Mouse (Mus musculus) forebrain, embryonic 10.5 days (tissue): ENCODE data around the gene Matn4. TPM values are rescaled to one million over a fixed set of nuclear protein-coding genes. Genes with fewer than 3 reads are reported as not detected.

Experiments used
- DNase-seq: peaks from one replicate; pipeline ENCODE4 v3.0.0-alpha.2; 2017; ENCODE audit warnings: low spot score; ENCODE audit errors: extremely low spot score
- H3K27ac ChIP-seq: fragments of 300-500 bp; sonication (generic); 2 replicates; pipeline ENCODE4 v1.5.1; 2016; ENCODE audit warnings: mild to moderate bottlenecking
- H3K27me3 ChIP-seq: fragments of 300-500 bp; sonication (generic); 2 replicates; pipeline ENCODE4 v1.6.1; 2016; ENCODE audit warnings: mild to moderate bottlenecking; ENCODE audit not compliant: poor library complexity, severe bottlenecking
- H3K36me3 ChIP-seq: fragments of 300-500 bp; sonication (generic); replicated peaks from 2 replicates; pipeline ENCODE4 v1.6.1; 2016; ENCODE audit warnings: mild to moderate bottlenecking, moderate library complexity
- H3K4me1 ChIP-seq: fragments of 300-500 bp; sonication (generic); 2 replicates; pipeline ENCODE4 v1.6.1; 2016
- H3K4me3 ChIP-seq: fragments of 300-500 bp; sonication (generic); 2 replicates; pipeline ENCODE4 v1.5.1; 2016; ENCODE audit warnings: mild to moderate bottlenecking, moderate library complexity
- H3K9me3 ChIP-seq: fragments of 300-500 bp; sonication (generic); 2 replicates; pipeline ENCODE4 v1.6.1; 2016; ENCODE audit warnings: mild to moderate bottlenecking, moderate library complexity
- WGBS: fragments of 180-500 bp; shearing (Covaris S2); methylation state at CpG from one replicate; pipeline ENCODE4 v1.1.7; 2016; 5-methylcytosine and 5-hydroxymethylcytosine counted together
- polyA plus RNA-seq: library from polyadenylated mRNA; unstranded; fragments of >200 nt; fragmentation: Nextera tagmentation; extraction: Ambion mirVana; gene quantifications from 2 replicates; pipeline ENCODE4 v1.2.1, GENCODE M21; 2016

Matn4 gene
- polyA plus RNA-seq, 1 experiment from 2014 or later: not detected

DNA sequence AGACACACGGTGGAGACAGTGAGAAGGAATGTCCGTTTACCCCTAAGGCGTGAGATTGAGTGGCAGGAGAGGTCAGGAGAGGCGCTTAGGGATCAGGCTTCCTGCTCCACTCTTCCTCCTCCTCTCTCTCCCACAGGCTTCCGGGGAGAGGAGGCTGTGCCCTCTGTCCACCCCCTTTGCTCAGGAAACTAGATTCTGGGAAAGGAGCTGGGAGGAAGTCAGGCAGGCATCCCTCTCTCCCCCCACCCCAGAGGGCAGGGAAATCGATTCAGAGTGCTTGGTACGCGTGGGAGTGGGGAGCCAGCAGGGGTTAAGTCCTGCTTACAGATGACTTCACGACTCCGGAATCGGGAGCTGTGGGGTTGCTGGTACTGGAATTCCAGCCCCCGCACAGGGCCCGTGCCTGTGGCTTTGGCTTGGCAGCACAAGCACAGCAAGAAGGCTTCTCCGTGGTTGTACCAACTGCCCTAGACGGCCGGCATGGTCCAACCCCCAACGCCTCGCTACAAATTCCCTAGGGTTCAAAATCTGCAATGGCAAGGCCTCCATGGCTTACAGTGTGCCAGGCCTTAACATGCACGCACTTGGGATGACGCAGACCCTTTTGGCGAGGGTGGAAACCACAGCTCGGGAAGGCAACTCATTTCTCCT, 27.7 kb upstream of the Matn4 start:
- H3K27ac ChIP-seq: peak overlapping the region; percentile 68; the same call in 1 of the 2 replicates
- H3K27me3 ChIP-seq: peaks cover 39% of the 10 kb centered on the region
- no peak overlapping the region for H3K4me3 ChIP-seq
- peaks cover 80% of the 10 kb centered on the region for H3K4me1 ChIP-seq
- WGBS: 37% methylated on average over 22 of the region's 22 CpGs
- no peaks in the 10 kb centered on the region for H3K9me3 ChIP-seq
- H3K36me3 ChIP-seq: peaks cover 13% of the 10 kb centered on the region
- DNase-seq: no peak

DNA sequence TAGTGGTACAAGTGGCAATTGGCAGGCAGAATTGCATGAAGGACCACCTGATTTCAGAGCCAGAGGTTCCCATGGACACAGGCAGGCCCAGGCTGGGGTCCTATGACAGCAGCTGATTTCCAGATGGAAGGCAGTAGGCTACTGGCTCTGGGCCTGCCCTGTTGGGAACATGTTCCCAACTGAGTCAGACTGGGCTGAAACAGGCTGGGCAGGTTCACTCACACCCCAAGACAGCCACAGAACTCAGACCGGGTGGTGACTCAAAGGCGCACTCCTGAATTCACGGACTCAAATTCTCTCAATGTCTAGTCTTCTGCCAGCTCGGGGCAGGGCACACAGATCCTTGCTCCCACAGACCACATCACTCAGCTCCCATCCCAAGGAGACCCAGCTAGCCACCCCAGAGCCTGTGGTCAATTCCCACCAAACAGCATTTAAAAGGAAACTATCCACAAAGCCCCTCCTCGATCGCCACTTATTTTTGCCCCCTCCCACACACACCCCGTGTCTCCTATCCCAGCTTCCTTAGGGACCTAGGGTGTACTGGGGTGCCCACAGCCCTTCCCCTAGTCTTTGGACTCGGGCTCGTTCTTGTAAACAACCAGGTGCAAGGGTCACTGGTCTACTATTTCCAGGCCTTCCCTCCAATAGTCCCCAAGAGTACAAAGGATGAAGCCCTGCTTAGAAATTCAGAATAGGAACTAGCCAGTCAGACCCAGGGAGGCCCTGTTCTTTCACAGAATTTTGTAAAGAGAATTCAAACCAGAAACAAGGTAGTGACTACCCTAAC, 26.9 kb upstream of the Matn4 start:
- peaks cover 13% of the 10 kb centered on the region for H3K36me3 ChIP-seq
- peak overlapping the region; percentile 68; the same call in 1 of the 2 replicates for H3K27ac ChIP-seq
- H3K27me3 ChIP-seq: peaks cover 39% of the 10 kb centered on the region
- no peaks in the 10 kb centered on the region for H3K9me3 ChIP-seq
- 65% methylated on average over 9 of the region's 9 CpGs for WGBS
- peaks cover 72% of the 10 kb centered on the region for H3K4me1 ChIP-seq
- DNase-seq: no peak
- H3K4me3 ChIP-seq: no peak overlapping the region

DNA sequence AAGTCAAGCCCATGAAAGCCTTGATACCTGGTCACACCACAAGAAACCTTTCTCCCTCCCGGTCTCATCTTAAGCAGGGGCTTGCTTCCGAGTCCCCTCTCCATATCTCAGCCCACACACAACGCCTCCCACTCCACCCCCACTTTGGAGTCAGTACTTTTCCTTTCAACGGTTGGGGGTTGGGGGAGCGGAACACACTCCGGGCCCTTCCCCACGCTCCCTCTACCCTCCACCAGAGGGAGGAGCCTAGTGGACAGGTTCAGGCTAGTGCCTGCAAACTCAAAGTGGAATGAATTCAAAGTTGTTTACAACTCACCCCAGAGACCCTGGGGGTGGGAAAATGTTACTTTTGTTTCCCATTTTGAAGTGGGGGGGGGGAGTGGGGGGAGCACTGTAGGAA, 25.7 kb upstream of the Matn4 start:
- WGBS: 10% methylated on average over 7 of the region's 7 CpGs
- DNase-seq: no peak

DNA sequence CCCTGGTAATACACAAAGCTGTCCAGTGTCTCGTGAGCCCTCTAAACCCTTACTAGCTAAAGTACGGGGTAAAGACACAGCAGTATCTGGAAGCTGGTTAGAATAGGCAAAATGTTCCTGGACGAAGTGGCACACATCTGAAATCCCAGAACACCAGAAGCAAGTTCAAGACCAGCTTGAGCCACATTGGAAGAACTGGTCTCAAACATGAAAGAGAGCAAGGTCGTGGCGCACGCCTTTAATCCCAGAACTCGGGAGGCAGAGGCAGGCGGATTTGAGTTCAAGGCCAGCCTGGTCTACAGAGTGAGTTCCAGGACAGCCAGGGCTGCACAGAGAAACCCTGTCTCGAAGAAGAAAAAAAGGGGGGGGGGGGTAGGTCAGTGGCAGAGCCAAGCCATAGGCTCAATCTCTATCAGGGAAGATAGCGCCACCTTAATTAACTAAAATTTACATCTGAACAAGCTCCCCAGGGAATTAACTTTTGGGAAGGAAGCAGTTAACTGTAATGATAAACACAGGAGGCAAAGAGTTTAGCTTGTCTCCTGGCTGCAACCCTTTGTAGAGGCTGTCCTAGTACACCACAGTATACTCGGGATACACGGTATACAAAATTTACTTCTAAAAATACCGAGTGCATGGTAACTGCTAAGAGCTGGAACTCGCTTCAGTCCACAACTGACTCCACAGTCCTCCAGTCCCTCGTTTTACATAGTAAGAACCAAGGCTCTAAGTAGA, 25.1 kb upstream of the Matn4 start:
- no peak overlapping the region for H3K4me3 ChIP-seq
- H3K27ac ChIP-seq: no peak overlapping the region
- peaks cover 13% of the 10 kb centered on the region for H3K36me3 ChIP-seq
- DNase-seq: no peak
- H3K9me3 ChIP-seq: no peaks in the 10 kb centered on the region
- H3K4me1 ChIP-seq: peaks cover 60% of the 10 kb centered on the region
- H3K27me3 ChIP-seq: peaks cover 39% of the 10 kb centered on the region
- WGBS: 43% methylated on average over 15 of the region's 15 CpGs

More for the DNA sequence above, 25.7 kb upstream of the Matn4 start:
- Histone ChIP-seq H3K27ac (no peak overlapping the region), H3K36me3 (peaks cover 13% of the 10 kb centered on the region), H3K4me3 (no peak overlapping the region), H3K4me1 (peaks cover 67% of the 10 kb centered on the region), H3K27me3 (peaks cover 39% of the 10 kb centered on the region), H3K9me3 (no peaks in the 10 kb centered on the region)

DNA sequence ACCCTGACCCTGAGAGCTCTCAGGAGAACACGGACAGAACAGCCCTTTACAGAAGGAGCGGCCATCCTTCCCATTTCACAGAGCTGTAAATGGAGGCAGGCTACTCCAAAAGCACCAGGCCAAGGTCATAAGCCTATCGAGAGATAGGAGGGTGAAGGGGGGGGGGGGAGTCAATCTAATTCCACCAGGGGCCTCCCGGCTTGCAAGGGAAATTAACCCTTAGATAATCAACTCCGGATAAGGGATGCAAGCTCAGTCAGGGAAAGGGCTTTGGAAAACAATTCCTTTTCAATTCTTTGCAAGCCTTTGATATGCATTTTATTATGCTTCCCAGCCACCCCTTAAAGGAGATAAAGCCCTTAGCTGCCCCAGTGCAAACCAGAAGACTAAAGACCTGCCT, 23.5 kb upstream of the Matn4 start:
- Histone ChIP-seq H3K27ac (no peak overlapping the region), H3K4me3 (no peak overlapping the region), H3K9me3 (no peaks in the 10 kb centered on the region), H3K4me1 (peaks cover 53% of the 10 kb centered on the region), H3K36me3 (peaks cover 23% of the 10 kb centered on the region), H3K27me3 (peaks cover 39% of the 10 kb centered on the region)
- WGBS: 42% methylated on average over 5 of the region's 5 CpGs
- DNase-seq: no peak

DNA sequence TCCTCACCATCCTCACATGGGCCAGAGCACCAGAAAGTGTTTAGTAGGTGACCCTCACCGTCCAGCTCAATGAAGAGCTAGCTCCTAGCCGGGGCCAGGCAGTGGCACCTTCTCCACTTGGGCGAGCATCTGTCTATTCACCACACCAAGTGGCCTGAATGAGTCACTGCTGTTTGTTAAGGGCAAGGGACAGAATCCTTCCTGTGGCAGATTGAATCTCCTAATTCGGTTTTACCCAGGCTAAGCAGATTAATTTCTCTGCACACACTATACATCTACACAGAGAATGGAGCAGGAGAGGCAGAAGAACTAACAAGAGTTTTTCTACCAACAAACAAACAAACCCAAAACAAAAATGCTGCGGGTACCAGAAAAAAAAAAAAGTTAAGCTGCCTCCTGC, 22.0 kb upstream of the Matn4 start:
- H3K27me3 ChIP-seq: peaks cover 37% of the 10 kb centered on the region
- peaks cover 24% of the 10 kb centered on the region for H3K36me3 ChIP-seq
- H3K4me3 ChIP-seq: no peak overlapping the region
- no peak overlapping the region for H3K27ac ChIP-seq
- no peak for DNase-seq
- 89% methylated on average over 5 of the region's 5 CpGs for WGBS
- no peaks in the 10 kb centered on the region for H3K9me3 ChIP-seq
- peaks cover 38% of the 10 kb centered on the region for H3K4me1 ChIP-seq

DNA sequence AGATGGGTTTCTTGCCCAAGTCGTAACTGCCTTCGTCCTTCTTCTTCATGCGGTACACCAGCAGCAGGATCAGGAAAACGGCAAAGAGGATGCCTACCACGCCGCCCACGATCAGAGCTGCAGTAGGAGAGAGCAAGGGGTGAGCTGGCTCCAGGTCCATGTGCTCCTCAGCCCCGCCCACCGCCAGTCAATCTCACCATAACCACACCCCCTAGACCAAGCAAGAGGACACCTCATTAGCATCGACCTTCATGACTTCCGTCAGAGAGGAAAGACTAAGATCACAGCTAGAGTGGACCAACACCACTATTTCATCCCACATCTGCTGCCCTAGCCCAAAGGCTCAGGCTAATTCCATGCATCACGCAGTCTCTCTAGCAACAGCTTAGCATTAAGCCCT, 21.2 kb upstream of the Matn4 start:
- no peak overlapping the region for H3K4me3 ChIP-seq
- 31% methylated on average over 12 of the region's 12 CpGs for WGBS
- peaks cover 29% of the 10 kb centered on the region for H3K27me3 ChIP-seq
- H3K36me3 ChIP-seq: peaks cover 24% of the 10 kb centered on the region
- DNase-seq: no peak
- peaks cover 30% of the 10 kb centered on the region for H3K4me1 ChIP-seq
- no peaks in the 10 kb centered on the region for H3K9me3 ChIP-seq
- no peak overlapping the region for H3K27ac ChIP-seq

DNA sequence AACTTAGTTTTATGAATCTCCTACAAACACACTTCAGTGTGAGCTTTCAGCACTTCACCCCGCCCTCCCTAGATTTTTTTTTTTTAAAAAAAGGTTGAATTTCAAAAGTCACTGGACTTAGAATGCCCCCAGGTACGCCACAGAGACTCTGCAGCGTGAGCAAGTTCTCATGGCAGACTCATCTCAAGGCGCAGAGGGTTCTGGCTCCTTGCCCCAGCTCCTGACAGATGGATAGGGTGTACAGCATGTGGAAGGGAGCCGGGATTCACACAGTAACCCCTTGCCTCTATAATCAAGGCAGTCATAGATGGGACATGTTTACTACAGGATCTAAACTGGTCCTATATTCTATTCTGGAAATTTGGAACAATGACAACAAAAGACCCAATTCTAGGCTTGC, 20.4 kb upstream of the Matn4 start:
- H3K4me3 ChIP-seq: no peak overlapping the region
- no peak overlapping the region for H3K27ac ChIP-seq
- peaks cover 23% of the 10 kb centered on the region for H3K4me1 ChIP-seq
- WGBS: 89% methylated on average over 5 of the region's 5 CpGs
- peaks cover 22% of the 10 kb centered on the region for H3K27me3 ChIP-seq
- H3K36me3 ChIP-seq: peaks cover 24% of the 10 kb centered on the region
- no peaks in the 10 kb centered on the region for H3K9me3 ChIP-seq
- no peak for DNase-seq

DNA sequence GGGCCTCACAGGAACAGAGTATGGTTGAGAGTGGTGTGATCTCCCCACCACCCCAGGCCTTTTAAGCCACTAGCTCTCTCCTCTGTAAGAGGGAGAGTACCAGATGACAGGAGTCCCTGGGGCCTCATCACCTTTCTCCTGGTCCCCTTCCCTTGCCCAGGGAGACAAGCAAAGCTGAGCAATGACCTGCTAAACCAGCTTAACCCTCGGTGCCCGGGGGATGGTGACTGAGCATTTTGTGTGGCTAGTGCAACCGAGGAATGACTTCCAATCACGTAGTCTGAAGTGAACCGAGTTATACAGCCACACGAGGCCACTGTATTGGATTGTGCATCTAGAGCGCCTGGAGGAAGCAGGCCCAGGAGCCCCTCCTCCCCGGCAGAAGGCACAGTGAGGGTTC, 19.4 kb upstream of the Matn4 start:
- H3K4me3 ChIP-seq: no peak overlapping the region
- peaks cover 24% of the 10 kb centered on the region for H3K36me3 ChIP-seq
- H3K27me3 ChIP-seq: peaks cover 12% of the 10 kb centered on the region
- H3K27ac ChIP-seq: no peak overlapping the region
- no peaks in the 10 kb centered on the region for H3K9me3 ChIP-seq
- 93% methylated on average over 8 of the region's 8 CpGs for WGBS
- H3K4me1 ChIP-seq: peaks cover 26% of the 10 kb centered on the region
- DNase-seq: no peak

DNA sequence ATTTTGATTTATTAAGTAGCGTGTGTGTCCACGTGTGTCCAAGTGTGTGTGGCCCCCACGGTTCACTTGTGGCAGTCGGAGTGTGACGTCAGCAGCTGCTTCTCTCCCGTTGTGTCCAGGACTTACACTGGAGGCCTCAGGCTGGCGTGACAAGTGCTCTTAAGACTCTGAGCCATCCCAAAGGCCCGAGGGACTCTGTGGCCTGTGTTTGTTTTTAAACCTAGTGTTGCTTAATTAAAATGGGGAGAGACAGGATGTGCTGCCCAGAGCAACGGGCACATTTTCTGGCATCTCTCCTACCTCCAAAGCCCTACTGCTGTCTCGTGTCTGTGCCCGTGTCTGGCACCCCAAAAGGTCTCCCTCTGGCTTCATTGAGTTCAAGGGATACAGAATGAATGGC, 18.5 kb upstream of the Matn4 start:
- no peaks in the 10 kb centered on the region for H3K9me3 ChIP-seq
- H3K27ac ChIP-seq: no peak overlapping the region
- H3K27me3 ChIP-seq: peaks cover 2% of the 10 kb centered on the region; the same call in 1 of the 2 replicates
- 93% methylated on average over 11 of the region's 11 CpGs for WGBS
- peaks cover 19% of the 10 kb centered on the region for H3K36me3 ChIP-seq
- peaks cover 26% of the 10 kb centered on the region for H3K4me1 ChIP-seq
- no peak for DNase-seq
- H3K4me3 ChIP-seq: no peak overlapping the region

DNA sequence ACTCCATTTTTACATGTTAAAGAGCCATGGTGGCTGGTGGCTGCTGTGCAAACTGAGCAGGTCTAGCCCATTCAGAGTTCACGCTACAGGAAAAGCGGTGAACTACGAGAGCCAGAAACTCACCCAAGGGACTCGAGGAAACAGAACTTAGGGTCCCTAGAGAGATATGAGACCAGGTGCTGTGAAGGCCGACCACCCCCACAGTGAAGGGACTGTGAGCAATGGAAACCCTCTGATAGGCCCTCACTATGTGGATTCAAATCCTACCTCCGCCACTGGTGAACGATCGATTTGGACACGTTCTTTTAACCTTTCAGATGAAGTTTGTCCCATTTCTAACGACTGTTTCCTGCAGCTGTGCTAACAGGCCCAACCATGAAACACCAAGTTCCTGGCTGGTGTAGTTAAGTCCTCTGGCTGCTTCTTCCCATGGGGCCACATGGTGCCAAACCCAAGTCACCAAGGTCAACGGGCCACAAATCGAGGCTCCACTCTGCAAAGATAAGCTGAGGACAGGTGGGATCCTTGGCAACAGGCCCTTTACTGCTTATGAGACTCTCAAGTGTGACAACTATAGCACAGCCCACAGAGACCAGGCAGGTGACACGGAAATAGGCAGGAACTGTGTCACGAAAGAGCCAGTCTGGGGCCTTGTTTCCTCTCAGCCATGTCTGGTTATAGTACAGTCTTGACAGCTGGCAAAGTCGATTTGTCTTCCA, 17.9 kb upstream of the Matn4 start:
- 92% methylated on average over 15 of the region's 15 CpGs for WGBS
- H3K4me1 ChIP-seq: peaks cover 28% of the 10 kb centered on the region
- DNase-seq: no peak
- H3K36me3 ChIP-seq: peaks cover 13% of the 10 kb centered on the region
- no peak overlapping the region for H3K27ac ChIP-seq
- H3K4me3 ChIP-seq: no peak overlapping the region
- no peaks in the 10 kb centered on the region for H3K9me3 ChIP-seq
- H3K27me3 ChIP-seq: peaks cover 2% of the 10 kb centered on the region; the same call in 1 of the 2 replicates

DNA sequence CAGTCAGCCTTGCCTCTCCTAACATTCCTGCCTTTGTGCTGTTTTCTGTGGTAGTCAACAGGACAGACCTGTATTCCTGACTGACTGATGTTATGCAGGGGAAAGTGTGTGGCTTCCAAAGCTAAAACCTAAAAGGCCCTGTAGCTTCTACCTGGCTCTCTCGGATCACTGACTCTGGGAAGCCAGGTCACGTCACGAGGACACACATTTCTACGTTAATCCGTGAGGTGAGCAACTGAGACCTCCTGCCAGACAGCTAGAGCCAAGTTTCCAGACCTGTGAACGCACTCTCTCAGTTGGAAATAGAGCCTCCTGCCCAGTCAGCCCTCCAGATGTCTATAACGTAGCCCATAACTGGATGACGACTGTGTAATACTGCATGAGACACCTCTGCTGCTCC, 17.0 kb upstream of the Matn4 start:
- Histone ChIP-seq H3K27me3 (peaks cover 4% of the 10 kb centered on the region; the same call in 1 of the 2 replicates), H3K4me3 (no peak overlapping the region), H3K9me3 (no peaks in the 10 kb centered on the region), H3K36me3 (peaks cover 12% of the 10 kb centered on the region), H3K4me1 (peaks cover 28% of the 10 kb centered on the region), H3K27ac (no peak overlapping the region)
- DNase-seq: no peak
- 91% methylated on average over 8 of the region's 8 CpGs for WGBS
